In the genomic region with DNA sequence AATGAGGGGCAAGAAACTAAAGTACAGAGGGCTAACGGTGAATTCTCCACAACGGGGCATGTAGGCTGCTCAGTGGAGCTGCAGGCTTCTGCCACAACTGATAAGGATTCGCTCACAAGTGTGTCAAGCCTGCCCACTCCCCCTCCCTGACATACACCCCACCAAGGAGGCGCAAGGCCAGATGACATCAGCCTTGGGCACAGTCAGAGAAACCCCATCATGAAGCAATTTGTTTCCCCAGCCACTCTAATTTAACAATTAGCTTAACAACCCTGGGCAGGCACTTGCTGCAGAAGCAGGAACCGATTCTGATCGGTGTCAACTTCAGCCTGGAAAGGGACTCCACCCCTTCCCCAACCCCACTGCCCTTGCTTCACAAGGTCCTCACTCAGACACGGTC, we compare ENCODE assay signal across 9 mouse cellular contexts. TPM values are rescaled to one million over a fixed set of nuclear protein-coding genes. Genes with fewer than 3 reads are reported as not detected.
A peak's percentile ranks its signal among the peaks of the same experiment; 100 is the strongest.
DNase-seq lines count a peak whose midpoint lies in the region; ATAC-seq lines count a peak whose summit lies in the region.
"Had no signal": no experiment of that assay in that cellular context is flagged by ENCODE, and none has a peak within 500 bp of the region (broad histone marks: within the 10 kb centered on the region; RNA-seq: fewer than 3 reads in every experiment).

No protein-coding gene starts in this region.

- no peak overlapping the region for H3K4me3 ChIP-seq in heart, embryonic 10.5 days
- H3K4me3 ChIP-seq in heart, embryonic 11.5 days (ENCODE audit: low read depth, low read length): no peak overlapping the region
- H3K4me3 ChIP-seq: limb, embryonic 13.5 days had no signal

- no peaks in the 10 kb centered on the region for H3K9me3 ChIP-seq in heart, embryonic 10.5 days
- H3K9me3 ChIP-seq in heart, embryonic 11.5 days (replicated peaks; ENCODE audit: control insufficient read depth, low read length): no peaks in the 10 kb centered on the region
- H3K9me3 ChIP-seq: limb, embryonic 13.5 days had no signal

- ATAC-seq in heart, embryonic 11.5 days (replicated peaks; ENCODE audit: insufficient number of reproducible peaks, low FRiP score, low TSS enrichment): no peak

- H3K36me3 ChIP-seq in heart, embryonic 10.5 days: no peaks in the 10 kb centered on the region
- H3K36me3 ChIP-seq in heart, embryonic 11.5 days (ENCODE audit: control insufficient read depth, insufficient read depth, low read length): no peaks in the 10 kb centered on the region
- H3K36me3 ChIP-seq: limb, embryonic 13.5 days had no signal

- peak overlapping the region; percentile 7; the same call in 1 of the 2 replicates for H3K27ac ChIP-seq in heart, embryonic 10.5 days
- no peak overlapping the region for H3K27ac ChIP-seq in heart, embryonic 11.5 days (ENCODE audit: low read depth, low read length)
- H3K27ac ChIP-seq: limb, embryonic 13.5 days had no signal

- H3K27me3 ChIP-seq in heart, embryonic 10.5 days (ENCODE audit: insufficient read depth, poor library complexity, severe bottlenecking): no peaks in the 10 kb centered on the region
- H3K27me3 ChIP-seq in heart, embryonic 11.5 days (ENCODE audit: control insufficient read depth, insufficient read depth, low read length): no peaks in the 10 kb centered on the region
- H3K27me3 ChIP-seq: limb, embryonic 13.5 days had no signal

- H3K4me1 ChIP-seq in heart, embryonic 10.5 days: peaks cover 21% of the 10 kb centered on the region
- H3K4me1 ChIP-seq in heart, embryonic 11.5 days (ENCODE audit: control insufficient read depth, insufficient read depth, low read length): peaks cover 11% of the 10 kb centered on the region

- 10% methylated on average over 7 of the region's 7 CpGs for WGBS in heart, embryonic 10.5 days
- WGBS in heart, embryonic 11.5 days (ENCODE audit: insufficient replicate concordance): 19% methylated on average over 7 of the region's 7 CpGs

- peak; percentile 73 for DNase-seq in heart, embryonic 10.5 days (ENCODE audit: low spot score)
- DNase-seq in MN1 (ENCODE audit: low spot score) (peak; percentile 19), liver (peak; percentile 48)
- DNase-seq in adrenal gland, postnatal 14 days: peak; percentile 76
- no peak for DNase-seq in spleen, adult 12 weeks (ENCODE audit: low spot score)
- no peak for DNase-seq in layer of hippocampus, adult 18-20 months (ENCODE audit: low spot score in 2 of 2)
- DNase-seq: cerebellum, adult 9-11 months had no signal

- H3K9ac ChIP-seq in heart, embryonic 11.5 days (ENCODE audit: low read depth, low read length): no peak overlapping the region
- H3K9ac ChIP-seq: limb, embryonic 13.5 days had no signal

- H3K4me2 ChIP-seq in heart, embryonic 11.5 days: no peak overlapping the region
- H3K4me2 ChIP-seq: limb, embryonic 13.5 days had no signal

RNA-seq across cellular contexts. Expression of a gene that starts 38.2 kb away (rescaled TPM):
- 18.4 and 22.8 TPM in 2 replicates for polyA plus RNA-seq in heart, embryonic 10.5 days (2016; fragmentation: Nextera tagmentation; extraction: Ambion mirVana)
- 23.0 and 23.6 TPM in 2 replicates for polyA plus RNA-seq in heart, embryonic 11.5 days (2014; fragmentation: Nextera tagmentation; extraction: Ambion mirVana)
- total RNA-seq in adrenal gland, postnatal 14 days (2021): 12.9 and 20.7 TPM in 2 replicates
- total RNA-seq in layer of hippocampus, adult 18-20 months (2021): 100 to 1,000 TPM; 468 to 527 TPM

Comparison
In these comparisons a context has a peak if more than half of its experiments do, and no peak if none do; other contexts are left out.
1. DNase-seq: peak in heart, embryonic 10.5 days (single experiment), MN1 (single experiment), adrenal gland, postnatal 14 days (single experiment) and liver (single experiment); none in spleen, adult 12 weeks (single experiment) and layer of hippocampus, adult 18-20 months (0 of 2).
2. RNA of a gene that starts 38.2 kb away (total RNA-seq): 468 to 527 TPM in layer of hippocampus, adult 18-20 months; 12.9 to 20.7 TPM in adrenal gland, postnatal 14 days; every median in the first group is over 10 times any median in the second.